Mouse (Mus musculus) MEL (cell line): ENCODE data around the gene Fgfr1op2.
"Not testable (repeated sequence)": the region's sequence is repeated elsewhere in the genome, so short reads cannot be mapped to it uniquely, and the experiment has no call there.

Experiments used
- CHD1 ChIP-seq: IDR thresholded peaks from 2 replicates; pipeline ENCODE4 v1.6.1; 2012; ENCODE audit warnings: low read depth, mild to moderate bottlenecking, inconsistent platforms, low read length, improper control_type of control experiment
- CHD2 ChIP-seq: IDR thresholded peaks from 2 replicates; pipeline ENCODE4 v1.6.1; 2011; ENCODE audit warnings: low read length, improper control_type of control experiment
- CTCF ChIP-seq, 3 experiments: IDR thresholded peaks in 2 of 3; conservative IDR thresholded peaks in 1 of 3; 2 replicates each; pipeline ENCODE4 v1.5.1; 2011 to 2012; ENCODE audit warnings: low read length in 3 of 3, low read depth in 2 of 3, mild to moderate bottlenecking in 2 of 3, improper control_type of control experiment in 1 of 3, inconsistent platforms in 1 of 3, mixed read lengths in 1 of 3, moderate library complexity in 1 of 3; ENCODE audit not compliant: control insufficient read depth in 1 of 3, insufficient read depth in 1 of 3, poor library complexity in 1 of 3, severe bottlenecking in 1 of 3
- GABPA ChIP-seq: IDR thresholded peaks from 2 replicates; pipeline ENCODE4 v1.6.1; 2012; ENCODE audit warnings: low read depth, mild to moderate bottlenecking, inconsistent platforms, low read length, improper control_type of control experiment, moderate library complexity
- KAT2A ChIP-seq: conservative IDR thresholded peaks from 2 replicates; pipeline ENCODE4 v1.6.1; 2012; ENCODE audit warnings: low read depth, low read length, improper control_type of control experiment, inconsistent platforms
- MYC ChIP-seq: IDR thresholded peaks from 2 replicates; pipeline ENCODE4 v1.6.1; 2011; ENCODE audit warnings: low read depth, mild to moderate bottlenecking, low read length, improper control_type of control experiment, moderate library complexity
- NELFE ChIP-seq: IDR thresholded peaks from 2 replicates; pipeline ENCODE4 v1.6.1; 2011; ENCODE audit warnings: low read depth, low read length, improper control_type of control experiment
- POLR2A ChIP-seq, 2 experiments: IDR thresholded peaks; 2 replicates each; pipeline ENCODE4 v1.6.1; 2011 to 2012; ENCODE audit warnings: low read length in 2 of 2, mild to moderate bottlenecking in 2 of 2, control low read depth in 1 of 2, improper control_type of control experiment in 1 of 2, low read depth in 1 of 2, moderate library complexity in 1 of 2; ENCODE audit not compliant: control insufficient read depth in 1 of 2, insufficient read depth in 1 of 2, poor library complexity in 1 of 2
- RAD21 ChIP-seq: IDR thresholded peaks from 2 replicates; pipeline ENCODE4 v1.6.1; 2011; ENCODE audit warnings: mild to moderate bottlenecking, low read depth, low read length, improper control_type of control experiment
- ZC3H11A ChIP-seq: IDR thresholded peaks from 2 replicates; pipeline ENCODE4 v1.6.1; 2012; ENCODE audit warnings: low read depth, mild to moderate bottlenecking, inconsistent platforms, low read length, improper control_type of control experiment
- ZKSCAN1 ChIP-seq: IDR thresholded peaks from 2 replicates; pipeline ENCODE4 v1.6.1; 2012; ENCODE audit warnings: low read depth, mild to moderate bottlenecking, inconsistent platforms, low read length, improper control_type of control experiment, moderate library complexity
- ZNF384 ChIP-seq: IDR thresholded peaks from 2 replicates; pipeline ENCODE4 v1.6.1; 2012; ENCODE audit warnings: low read depth, mild to moderate bottlenecking, inconsistent platforms, low read length, improper control_type of control experiment

GRCm38 (mm10) chr6:146562461-146562860 is 14.5 kb upstream of the Fgfr1op2 start:
- TF ChIP-seq NELFE; CTCF (IDR thresholded peaks at IDR 0.05 in 2 of 3, conservative IDR thresholded peaks at IDR 0.05 in 1 of 3; ENCODE audit: control insufficient read depth in 1 of 3, insufficient read depth in 1 of 3, low read depth in 2 of 3, low read length in 3 of 3, poor library complexity in 1 of 3, severe bottlenecking in 1 of 3); ZNF384; POLR2A (IDR thresholded peaks at IDR 0.05; ENCODE audit: control insufficient read depth in 1 of 2, insufficient read depth in 1 of 2, low read depth in 1 of 2, low read length in 2 of 2, poor library complexity in 1 of 2); CHD2; KAT2A; ZKSCAN1; RAD21; GABPA; ZC3H11A; CHD1; MYC: not testable (repeated sequence)
